Mouse (Mus musculus) kidney, postnatal 0 days (tissue): ENCODE results near the gene Kifc5b. TPM values are rescaled to one million over a fixed set of nuclear protein-coding genes. Genes with fewer than 3 reads are reported as not detected.
A peak's percentile ranks its signal among the peaks of the same experiment; 100 is the strongest.
"Not testable (repeated sequence)": the region's sequence is repeated elsewhere in the genome, so short reads cannot be mapped to it uniquely, and the experiment has no call there.

ENCODE experiments used
- ATAC-seq: fragments of 200-750 bp; cut with Nextera tagmentation; replicated peaks from 2 replicates; pipeline ENCODE4 v1.8.0; 2017; ENCODE audit warnings: low read depth, moderate number of reproducible peaks, moderate TSS enrichment, moderate library complexity; ENCODE audit not compliant: low FRiP score
- DNase-seq: peaks from one replicate; pipeline ENCODE4 v3.0.0-alpha.2; 2016; ENCODE audit warnings: low spot score
- H3K27ac ChIP-seq: fragments of 300-500 bp; sonication (generic); 2 replicates; pipeline ENCODE4 v1.5.1; 2014; ENCODE audit warnings: mild to moderate bottlenecking
- H3K27me3 ChIP-seq: fragments of 300-500 bp; sonication (generic); 2 replicates; pipeline ENCODE4 v1.6.1; 2014; ENCODE audit warnings: low read length, mixed read lengths; ENCODE audit not compliant: insufficient read depth
- H3K36me3 ChIP-seq: fragments of 300-500 bp; sonication (generic); 2 replicates; pipeline ENCODE4 v1.6.1; 2014; ENCODE audit warnings: low read length, mixed read lengths; ENCODE audit not compliant: insufficient read depth
- H3K4me1 ChIP-seq: fragments of 300-500 bp; sonication (generic); replicated peaks from 2 replicates; pipeline ENCODE4 v1.6.1; 2014; ENCODE audit warnings: antibody characterized with exemption, low read length, mixed read lengths; ENCODE audit not compliant: insufficient read depth
- H3K4me2 ChIP-seq: fragments of 300-500 bp; sonication (generic); 2 replicates; pipeline ENCODE4 v1.6.1; 2014; ENCODE audit warnings: mild to moderate bottlenecking, low read length, moderate library complexity, mixed read lengths
- H3K4me3 ChIP-seq: fragments of 300-500 bp; sonication (generic); replicated peaks from 2 replicates; pipeline ENCODE4 v1.5.1; 2014; ENCODE audit warnings: low read depth, low read length
- H3K9ac ChIP-seq: fragments of 300-500 bp; sonication (generic); 2 replicates; pipeline ENCODE4 v1.6.1; 2014; ENCODE audit warnings: low read depth, low read length
- H3K9me3 ChIP-seq: fragments of 300-500 bp; sonication (generic); replicated peaks from 2 replicates; pipeline ENCODE4 v1.6.1; 2016; ENCODE audit warnings: low read length, inconsistent platforms, mixed read lengths
- CTCF ChIP-seq: IDR thresholded peaks from 2 replicates; pipeline ENCODE4 v1.5.1; 2016; ENCODE audit warnings: antibody characterized with exemption, low read depth, mild to moderate bottlenecking, moderate library complexity
- WGBS: fragments of 180-500 bp; shearing (Covaris S2); extraction: QIAGEN DNeasy Blood & Tissue Kit; methylation state at CpG from one replicate; pipeline ENCODE4 v1.1.7; 2014; 5-methylcytosine and 5-hydroxymethylcytosine counted together
- polyA plus RNA-seq: library from polyadenylated mRNA; unstranded; fragments of >200 nt; fragmentation: Nextera tagmentation; extraction: Ambion mirVana; gene quantifications from 2 replicates; pipeline ENCODE4 v1.2.1, GENCODE M21; 2015

The Kifc5b gene
- polyA plus RNA-seq, 1 experiment from 2014 or later = 1.3 TPM

GRCm38 (mm10) chr17:26971247-26971905 is 54.5 kb downstream of the Kifc5b start:
- no peak for ATAC-seq
- H3K27me3 ChIP-seq = no peaks in the 10 kb centered on the region
- no peak for DNase-seq
- H3K4me1 ChIP-seq = peaks cover 17% of the 10 kb centered on the region
- whole genome bisulfite sequencing = 58% methylated on average over 7 of the region's 8 CpGs
- TF ChIP-seq CTCF = no peak
- no peak overlapping the region for H3K4me3 ChIP-seq
- H3K27ac ChIP-seq = no peak overlapping the region
- H3K36me3 ChIP-seq = peaks cover 3% of the 10 kb centered on the region; the same call in 1 of the 2 replicates
- peak overlapping the region; percentile 88; the same call in 1 of the 2 replicates for H3K4me2 ChIP-seq
- H3K9ac ChIP-seq = peak overlapping the region; percentile 15; the same call in 1 of the 2 replicates
- no peaks in the 10 kb centered on the region for H3K9me3 ChIP-seq

DNA sequence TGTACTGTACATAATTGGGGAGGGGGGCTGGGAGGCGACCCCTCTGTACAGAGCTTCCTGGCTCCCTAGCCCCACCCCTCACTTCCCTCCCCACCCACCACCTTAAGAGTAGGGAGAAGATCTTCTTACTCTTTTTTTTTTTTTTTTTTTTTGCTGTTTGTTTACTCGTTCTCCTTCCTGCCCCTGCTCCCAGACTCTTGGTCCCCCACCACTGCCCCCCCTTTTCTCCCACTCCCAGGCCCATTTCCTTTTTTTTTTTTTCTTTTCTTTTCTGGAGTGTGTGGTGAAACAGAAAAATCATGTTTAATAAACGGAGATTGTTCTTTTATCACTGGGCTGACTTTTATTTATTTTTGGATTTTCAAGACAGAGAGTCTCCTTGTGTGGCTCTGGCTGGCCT is 55.2 kb downstream of the Kifc5b start:
- Histone ChIP-seq H3K4me3 (peak overlapping the region; percentile 80), H3K4me2 (peak overlapping the region; percentile 88), H3K4me1 (peaks cover 17% of the 10 kb centered on the region), H3K9me3 (no peaks in the 10 kb centered on the region), H3K27ac (peak overlapping the region; percentile 86), H3K36me3 (peaks cover 7% of the 10 kb centered on the region; the same call in 1 of the 2 replicates), H3K9ac (peak overlapping the region; percentile 79), H3K27me3 (no peaks in the 10 kb centered on the region)
- 2% methylated on average over 3 of the region's 3 CpGs for WGBS
- TF ChIP-seq CTCF = no peak
- no peak for DNase-seq
- no peak for ATAC-seq

DNA sequence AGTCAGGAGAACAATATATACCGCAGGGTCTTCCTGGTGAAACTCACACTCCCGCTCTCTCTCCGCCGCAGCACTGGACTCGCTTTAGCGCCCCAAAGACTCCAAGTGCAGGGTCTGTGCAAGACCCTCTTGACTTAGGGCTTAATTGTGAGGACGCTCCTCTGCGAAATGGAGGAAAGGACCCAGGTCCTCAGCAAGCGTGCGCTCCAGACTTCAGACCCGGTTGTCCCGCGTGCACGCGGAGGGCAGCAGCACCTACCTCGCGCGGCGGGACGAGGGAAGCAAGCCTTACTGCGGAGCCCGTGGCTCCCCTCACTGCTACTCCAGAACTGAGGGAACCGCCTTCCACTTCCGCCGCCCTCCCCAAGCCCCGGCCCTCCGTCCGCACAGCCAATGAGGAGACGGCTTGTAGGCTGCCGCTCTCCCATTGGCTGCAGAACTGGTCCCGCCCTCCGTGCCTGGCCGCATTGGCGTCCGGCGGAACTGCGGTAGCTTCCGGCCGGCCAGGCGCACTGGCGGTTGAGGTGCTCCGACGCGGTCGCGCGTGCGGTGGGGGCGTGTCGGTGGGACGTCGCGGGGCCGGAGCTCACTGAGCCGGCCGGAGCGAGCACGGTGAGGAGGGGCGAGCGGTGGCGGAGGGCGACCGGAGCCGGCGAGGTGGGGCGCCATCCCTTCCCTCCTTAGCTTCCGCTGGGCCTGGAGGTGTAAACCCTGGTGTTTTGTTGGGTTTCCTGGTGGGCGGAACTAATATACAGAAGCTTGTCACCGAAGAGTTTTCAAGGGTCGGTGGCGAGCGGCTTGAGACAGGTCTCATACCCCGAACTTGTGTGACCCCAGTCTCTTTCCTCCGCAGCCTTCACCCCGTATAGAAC is 56.0 kb downstream of the Kifc5b start, which contains the start of gene Zbtb9:
Zbtb9 (plus strand) TSS at position 465 of the 872 bp plus-strand sequence.
- H3K27ac ChIP-seq = peak within 1 kb of the TSS; percentile 86
- ATAC-seq = peak; percentile 99
- no peak for TF ChIP-seq CTCF
- H3K27me3 ChIP-seq = no peaks in the 10 kb centered on the region
- peak within 1 kb of the TSS; percentile 80 for H3K4me3 ChIP-seq
- H3K9ac ChIP-seq = peak within 1 kb of the TSS; percentile 79
- peak; percentile 99 for DNase-seq
- H3K9me3 ChIP-seq = no peaks in the 10 kb centered on the region
- peaks cover 10% of the 10 kb centered on the region; the same call in 1 of the 2 replicates for H3K36me3 ChIP-seq
- WGBS = under 1% methylated on average over 73 of the region's 75 CpGs
- peaks cover 17% of the 10 kb centered on the region for H3K4me1 ChIP-seq
- peak within 1 kb of the TSS; percentile 88 for H3K4me2 ChIP-seq

GRCm38 (mm10) chr17:26974547-26974946 is 57.7 kb downstream of the Kifc5b start:
- Histone ChIP-seq H3K9me3 (no peaks in the 10 kb centered on the region), H3K27ac (no peak overlapping the region), H3K4me3 (0 out of 2 replicates have a peak overlapping the region, but pooled peaks have one; percentile 80), H3K36me3 (peaks cover 13% of the 10 kb centered on the region), H3K4me2 (no peak overlapping the region), H3K4me1 (peaks cover 17% of the 10 kb centered on the region), H3K9ac (no peak overlapping the region), H3K27me3 (no peaks in the 10 kb centered on the region)
- TF ChIP-seq CTCF = no peak
- WGBS = 92% methylated on average over 15 of the region's 15 CpGs
- ATAC-seq = no peak
- no peak for DNase-seq

DNA sequence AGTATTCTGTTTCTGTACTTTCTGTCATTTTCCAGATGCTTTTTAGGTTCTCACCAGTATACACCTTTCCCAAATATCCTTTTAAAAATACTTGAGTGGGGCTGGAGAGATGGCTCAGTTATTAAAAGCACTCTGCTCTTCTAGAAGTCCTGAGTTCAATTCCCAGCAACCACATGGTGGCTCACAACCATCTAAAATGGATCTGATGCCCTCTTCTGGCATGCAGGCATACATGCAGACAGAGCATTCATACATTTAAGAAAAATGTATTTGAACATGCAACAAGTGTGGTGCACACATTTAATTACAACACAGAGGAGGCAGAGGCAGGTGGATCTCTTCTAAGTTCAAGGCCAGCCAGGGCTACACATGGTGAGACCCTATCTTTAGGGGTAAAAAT is 58.5 kb downstream of the Kifc5b start:
- no peak for ATAC-seq
- no peak overlapping the region for H3K27ac ChIP-seq
- H3K9me3 ChIP-seq = no peaks in the 10 kb centered on the region
- H3K27me3 ChIP-seq = no peaks in the 10 kb centered on the region
- peaks cover 17% of the 10 kb centered on the region for H3K4me1 ChIP-seq
- peak; percentile 57 for TF ChIP-seq CTCF
- H3K36me3 ChIP-seq = peaks cover 13% of the 10 kb centered on the region
- no peak overlapping the region for H3K4me3 ChIP-seq
- H3K9ac ChIP-seq = no peak overlapping the region
- H3K4me2 ChIP-seq = no peak overlapping the region
- DNase-seq = no peak

- H3K4me3 ChIP-seq, H3K9ac ChIP-seq, H3K27me3 ChIP-seq, DNase-seq, H3K4me2 ChIP-seq, H3K9me3 ChIP-seq, ATAC-seq, H3K27ac ChIP-seq, H3K4me1 ChIP-seq: not testable (repeated sequence)
- peaks cover 13% of the 10 kb centered on the region for H3K36me3 ChIP-seq
- peak; percentile 30; the same call in 1 of the 2 replicates for TF ChIP-seq CTCF
- whole genome bisulfite sequencing = 89% methylated on average over 6 of the region's 6 CpGs
Measured at GRCm38 (mm10) chr17:26977354-26977753, 60.5 kb downstream of the Kifc5b start.
